ENCODE assay signal across 8 mouse cellular contexts in genomic region chr4:8380711-8381338, GRCm38 (mm10).
DNase-seq lines count a peak whose midpoint lies in the region; ATAC-seq and TF ChIP-seq lines count a peak whose summit lies in the region.

No protein-coding gene starts in this region.

- no peak for TF ChIP-seq CTCF in G1E (IDR thresholded peaks at IDR 0.05; ENCODE audit: low read depth, low read length)

- no peak overlapping the region for H3ac ChIP-seq in myocyte (ENCODE audit: control insufficient read depth, insufficient read length)

- no peak overlapping the region for H3K27ac ChIP-seq in limb, embryonic 10.5 days

- H3K27me3 ChIP-seq in G1E (ENCODE audit: insufficient read depth, low read length), result peaks cover 2% of the 10 kb centered on the region; the same call in 1 of the 2 replicates
- no peaks in the 10 kb centered on the region for H3K27me3 ChIP-seq in limb, embryonic 10.5 days (ENCODE audit: low read depth, poor library complexity, severe bottlenecking)
- no peaks in the 10 kb centered on the region for H3K27me3 ChIP-seq in myocyte (ENCODE audit: control insufficient read depth, insufficient read depth, insufficient read length)

- DNase-seq in 416B (ENCODE audit: low read depth) (peak; percentile 85), G1E (ENCODE audit: low spot score) (no peak)
- DNase-seq in cerebellum, adult 8-10 months, result peak; percentile 75
- peak; percentile 76 for DNase-seq in forelimb bud, embryonic 11.5 days (ENCODE audit: low read depth, low spot score)
- peak; percentile 56 for DNase-seq in limb, embryonic 10.5 days (ENCODE audit: low spot score)
- peak; percentile 29 for DNase-seq in yolk sac, embryonic 10.5 days (ENCODE audit: low spot score)

- no peak overlapping the region for H3K4me3 ChIP-seq in G1E (ENCODE audit: low read depth, low read length)
- H3K4me3 ChIP-seq in limb, embryonic 10.5 days, result no peak overlapping the region
- no peak overlapping the region for H3K4me3 ChIP-seq in myocyte

- no peaks in the 10 kb centered on the region for H3K36me3 ChIP-seq in G1E (replicated peaks)
- no peaks in the 10 kb centered on the region for H3K36me3 ChIP-seq in limb, embryonic 10.5 days
- no peaks in the 10 kb centered on the region for H3K36me3 ChIP-seq in myocyte (ENCODE audit: control insufficient read depth, insufficient read depth)

- 0 out of 2 replicates have a peak, but pooled peaks have one; percentile 40 for ATAC-seq in G1E (ENCODE audit: extremely low read depth, insufficient number of reproducible peaks, low FRiP score, poor library complexity, severe bottlenecking)
- ATAC-seq in inflammation-experienced regulatory T-cells, adult 6 months, result peak; percentile 68

- WGBS in limb, embryonic 10.5 days, result 69% methylated on average over 5 of the region's 5 CpGs

- H3K9me3 ChIP-seq in G1E (replicated peaks), result no peaks in the 10 kb centered on the region
- H3K9me3 ChIP-seq in limb, embryonic 10.5 days (replicated peaks), result no peaks in the 10 kb centered on the region

- H3K4me1 ChIP-seq in G1E (ENCODE audit: insufficient read depth, low read depth, low read length), result no peaks in the 10 kb centered on the region
- H3K4me1 ChIP-seq in limb, embryonic 10.5 days, result peaks cover 8% of the 10 kb centered on the region

- peak overlapping the region; percentile 59 for H3K4me2 ChIP-seq in myocyte (ENCODE audit: low read depth)

- H3K79me2 ChIP-seq in myocyte (ENCODE audit: control insufficient read depth, insufficient read depth), result no peaks in the 10 kb centered on the region

- TF ChIP-seq POLR2A in myocyte (IDR thresholded peaks at IDR 0.05; ENCODE audit: insufficient read length, low read depth), result no peak

TF ChIP-seq in myocyte, 11 proteins besides CTCF, POLR2A, EP300 and RAD21:
- TF ChIP-seq POLR2AphosphoS2 (IDR thresholded peaks at IDR 0.05; ENCODE audit: insufficient read length, low read depth), result no peak
- TF ChIP-seq TCF3 (IDR thresholded peaks at IDR 0.05; ENCODE audit: insufficient read length, low read depth), result no peak
- no peak for TF ChIP-seq CEBPB (IDR thresholded peaks at IDR 0.05; ENCODE audit: insufficient read depth, poor library complexity, severe bottlenecking)
- TF ChIP-seq MYOD1 (IDR thresholded peaks at IDR 0.05; ENCODE audit: control insufficient read depth in 1 of 3, insufficient read length in 2 of 3, low read depth in 2 of 3), result no peak
- no peak for TF ChIP-seq MYOG (IDR thresholded peaks at IDR 0.05; ENCODE audit: control insufficient read depth in 1 of 3, insufficient read depth in 1 of 3, insufficient read length in 2 of 3, low read depth in 2 of 3)
- TF ChIP-seq SRF (IDR thresholded peaks at IDR 0.05; ENCODE audit: control insufficient read depth, insufficient read length, low read depth), result no peak
- no peak for TF ChIP-seq E2F4 (IDR thresholded peaks at IDR 0.05; ENCODE audit: insufficient read depth)
- TF ChIP-seq USF1 (IDR thresholded peaks at IDR 0.05; ENCODE audit: low read depth), result no peak
- no peak for TF ChIP-seq REST (IDR thresholded peaks at IDR 0.05; ENCODE audit: insufficient read depth, insufficient read length)
